Mouse (Mus musculus) Muller cell, postnatal 12 days (primary cell): ENCODE results near the gene 1700019D03Rik.
"Not testable (repeated sequence)": the region's sequence is repeated elsewhere in the genome, so short reads cannot be mapped to it uniquely, and the experiment has no call there.

Experiments
- DNase-seq: peaks from one replicate; pipeline ENCODE4 v3.0.0-alpha.2; 2015; ENCODE audit errors: inconsistent ontology term

1700019D03Rik gene

GRCm38 (mm10) chr1:52954456-52954855, 65.5 kb downstream of the 1700019D03Rik start:
- no peak for DNase-seq

- DNase-seq: no peak
These were observed 66.4 kb downstream of the 1700019D03Rik start for GRCm38 (mm10) chr1:52953548-52953947.

DNA sequence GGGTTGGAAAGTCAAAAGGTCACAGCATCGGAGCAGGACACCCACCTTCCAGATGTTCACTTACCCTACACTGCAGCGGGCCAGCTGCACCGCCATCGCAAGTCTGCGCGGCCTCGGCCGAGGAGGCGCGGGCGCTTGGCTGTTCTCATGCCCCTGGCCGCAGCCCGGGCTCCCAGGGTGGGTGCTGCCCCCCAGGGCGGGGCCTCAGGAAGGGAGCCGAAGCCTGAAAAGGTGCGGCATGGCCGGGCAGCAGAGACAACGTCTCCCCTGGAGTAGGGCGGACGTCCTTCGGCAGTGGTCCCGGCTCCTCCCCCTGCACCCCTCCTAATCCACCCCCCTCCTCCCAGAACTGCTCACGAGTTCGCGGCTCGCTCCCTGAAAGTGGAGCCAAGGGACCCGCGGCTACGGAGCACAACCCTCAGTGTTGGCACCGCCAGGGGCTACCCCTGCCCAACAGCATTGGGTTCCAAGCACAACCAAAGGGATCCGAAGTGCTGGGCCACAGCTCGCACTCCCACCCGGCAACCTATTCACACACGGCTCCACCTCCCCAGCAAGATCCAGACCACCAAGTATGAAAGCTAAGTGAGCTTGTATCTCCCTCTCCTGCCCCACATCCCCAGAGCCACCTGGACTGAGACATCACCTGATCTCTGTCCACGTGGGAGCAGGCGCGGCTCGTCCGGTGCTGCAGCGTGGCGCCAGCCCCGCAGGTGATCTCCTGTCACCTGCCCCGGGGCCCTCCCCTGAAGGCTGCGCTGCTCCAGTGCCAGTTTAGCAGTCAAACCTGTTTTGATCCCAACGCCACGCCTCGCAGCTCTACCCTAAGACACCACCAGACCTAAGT, 67.2 kb downstream of the 1700019D03Rik start:
- peak; percentile 35 for DNase-seq

DNA sequence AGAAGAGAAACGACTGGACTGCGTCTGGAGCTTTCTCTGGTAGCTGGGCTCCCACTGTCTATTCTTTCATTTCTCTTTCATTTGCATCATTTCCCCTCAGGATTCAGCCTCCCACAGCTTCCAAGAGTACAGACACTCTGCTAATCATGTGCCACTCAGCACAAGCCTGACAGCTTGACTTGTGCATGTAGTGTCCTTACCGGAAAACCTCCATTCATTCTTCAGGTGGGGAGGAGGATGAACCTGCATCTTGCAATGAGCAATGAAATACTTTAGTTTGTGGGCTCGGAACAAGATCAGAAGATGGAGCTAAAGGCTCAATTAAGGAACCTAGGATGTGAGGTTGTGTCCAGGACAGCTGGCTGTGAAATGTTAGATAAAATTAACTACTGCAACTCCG, 67.8 kb downstream of the 1700019D03Rik start:
- peak; percentile 26 for DNase-seq

- DNase-seq: no peak
These were observed 68.7 kb downstream of the 1700019D03Rik start for GRCm38 (mm10) chr1:52951146-52951868.

GRCm38 (mm10) chr1:52947895-52948294, 72.1 kb downstream of the 1700019D03Rik start:
- no peak for DNase-seq

GRCm38 (mm10) chr1:52939021-52939420, 81.0 kb downstream of the 1700019D03Rik start:
- no peak for DNase-seq

- no peak for DNase-seq
These were observed 85.5 kb downstream of the 1700019D03Rik start for GRCm38 (mm10) chr1:52934494-52934893.

DNA sequence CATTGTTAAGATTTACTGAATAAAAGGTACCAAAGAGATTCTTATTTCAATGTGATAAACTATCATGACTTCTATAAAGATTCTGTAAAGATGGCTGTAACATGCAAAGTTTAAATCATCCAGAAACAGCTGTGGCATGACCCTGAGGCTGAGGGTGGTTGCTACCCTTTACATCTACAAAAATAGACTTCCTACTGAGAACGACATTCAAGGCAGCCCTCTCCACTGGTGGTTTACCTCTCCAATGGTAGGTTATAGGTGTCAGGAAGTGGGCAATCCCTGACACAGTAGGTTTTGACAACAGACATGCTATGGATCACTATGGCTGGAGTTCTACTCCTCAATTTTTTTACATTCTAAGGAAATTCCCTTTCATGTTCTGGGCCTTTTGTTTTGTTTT, 95.5 kb downstream of the 1700019D03Rik start:
- DNase-seq: not testable (repeated sequence)

- not testable (repeated sequence) for DNase-seq
These were observed 101.1 kb downstream of the 1700019D03Rik start for GRCm38 (mm10) chr1:52918897-52919296.

DNA sequence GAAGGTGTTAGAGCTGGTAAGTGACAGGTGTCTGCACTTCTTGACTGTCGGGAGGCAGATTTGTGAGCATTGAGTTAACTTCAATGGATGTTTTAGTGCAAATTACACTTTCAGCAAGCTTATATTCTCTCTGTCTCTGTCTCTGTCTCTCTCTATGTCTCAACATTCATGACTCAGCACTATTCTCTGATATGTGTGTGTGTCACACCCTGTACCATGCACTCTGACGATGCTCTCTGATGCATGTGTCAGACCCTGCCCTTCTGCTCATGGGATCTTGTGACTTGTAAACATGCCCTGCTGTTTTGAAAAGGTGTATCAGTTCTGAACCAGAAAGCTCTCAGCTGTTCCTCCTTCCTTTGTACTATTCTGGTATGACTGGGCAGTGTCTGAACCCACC, 103.3 kb downstream of the 1700019D03Rik start:
- DNase-seq: no peak

- DNase-seq: no peak
These were observed 110.2 kb downstream of the 1700019D03Rik start for GRCm38 (mm10) chr1:52909783-52910182.

- peak; percentile 14 for DNase-seq
These were observed 135.8 kb downstream of the 1700019D03Rik start for GRCm38 (mm10) chr1:52884208-52884607.
